Mouse (Mus musculus) midbrain, embryonic 11.5 days (tissue): Measurements from ENCODE around the gene Sgms1. TPM values are rescaled to one million over a fixed set of nuclear protein-coding genes. Genes with fewer than 3 reads are reported as not detected.

ENCODE experiments used
- ATAC-seq: fragments of 200-750 bp; cut with Nextera tagmentation; 2 replicates; pipeline ENCODE4 v1.8.0; 2017; ENCODE audit warnings: moderate TSS enrichment, moderate library complexity; ENCODE audit not compliant: low FRiP score
- DNase-seq: peaks from one replicate; pipeline ENCODE4 v3.0.0; 2015; ENCODE audit warnings: low spot score; ENCODE audit errors: missing footprints
- H3K27ac ChIP-seq: fragments of 300-500 bp; sonication (generic); 2 replicates; pipeline ENCODE4 v1.5.1; 2014; ENCODE audit warnings: low read depth, low read length
- H3K27me3 ChIP-seq: fragments of 300-500 bp; sonication (generic); 2 replicates; pipeline ENCODE4 v1.6.1; 2014; ENCODE audit warnings: mild to moderate bottlenecking, low read length, moderate library complexity, mixed read lengths; ENCODE audit not compliant: control insufficient read depth, insufficient read depth
- H3K36me3 ChIP-seq: fragments of 300-500 bp; sonication (generic); 2 replicates; pipeline ENCODE4 v1.6.1; 2014; ENCODE audit warnings: mild to moderate bottlenecking, low read length, moderate library complexity, mixed read lengths; ENCODE audit not compliant: control insufficient read depth, insufficient read depth
- H3K4me1 ChIP-seq: fragments of 300-500 bp; sonication (generic); 2 replicates; pipeline ENCODE4 v1.6.1; 2014; ENCODE audit warnings: low read length; ENCODE audit not compliant: control insufficient read depth, insufficient read depth
- H3K4me2 ChIP-seq: fragments of 300-500 bp; sonication (generic); 2 replicates; pipeline ENCODE4 v1.6.1; 2014; ENCODE audit warnings: mild to moderate bottlenecking, moderate library complexity
- H3K4me3 ChIP-seq: fragments of 300-500 bp; sonication (generic); 2 replicates; pipeline ENCODE4 v1.5.1; 2014; ENCODE audit warnings: low read depth, low read length
- H3K9ac ChIP-seq: fragments of 300-500 bp; sonication (generic); 2 replicates; pipeline ENCODE4 v1.6.1; 2014; ENCODE audit warnings: low read length
- H3K9me3 ChIP-seq: fragments of 300-500 bp; sonication (generic); 2 replicates; pipeline ENCODE4 v1.6.1; 2016; ENCODE audit warnings: low read length; ENCODE audit not compliant: control insufficient read depth
- WGBS: fragments of 180-500 bp; shearing (Covaris S2); extraction: QIAGEN DNeasy Blood & Tissue Kit; methylation state at CpG from one replicate; pipeline ENCODE4 v1.1.7; 2014; 5-methylcytosine and 5-hydroxymethylcytosine counted together
- polyA plus RNA-seq: library from polyadenylated mRNA; unstranded; fragments of >200 nt; fragmentation: Nextera tagmentation; extraction: Ambion mirVana; gene quantifications from 2 replicates; pipeline ENCODE4 v1.2.1, GENCODE M21; 2014

The Sgms1 gene
- polyA plus RNA-seq, 1 experiment from 2014 or later: 10.1 TPM

DNA sequence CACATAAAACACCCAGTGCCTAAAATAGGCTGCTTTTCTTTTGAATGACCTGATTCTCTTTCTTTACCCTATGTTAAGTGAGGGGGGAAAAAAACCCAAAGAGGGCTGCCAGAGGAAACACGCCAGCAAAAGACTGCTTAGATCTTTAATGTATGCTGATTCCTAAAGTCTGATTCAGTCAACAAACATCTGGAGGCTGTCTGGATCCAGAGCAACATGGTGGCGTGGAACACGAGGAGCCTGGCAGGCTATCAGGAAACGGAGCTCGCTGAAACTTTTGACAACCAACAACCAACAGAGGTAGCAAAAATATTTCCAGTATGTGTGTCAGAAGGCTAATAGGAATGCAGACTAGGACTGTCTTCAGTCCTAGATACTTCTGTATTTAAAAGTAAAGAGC is 158.7 kb downstream of the Sgms1 start:
- Histone ChIP-seq H3K27ac (no peak overlapping the region), H3K27me3 (no peaks in the 10 kb centered on the region), H3K9ac (no peak overlapping the region), H3K4me3 (no peak overlapping the region), H3K36me3 (no peaks in the 10 kb centered on the region), H3K4me2 (no peak overlapping the region), H3K4me1 (no peaks in the 10 kb centered on the region), H3K9me3 (no peaks in the 10 kb centered on the region)
- DNase-seq (no peak), ATAC-seq (no peak)
- 77% methylated on average over 5 of the region's 5 CpGs for WGBS

GRCm38 (mm10) chr19:32230301-32230700 is 159.2 kb downstream of the Sgms1 start:
- no peaks in the 10 kb centered on the region for H3K27me3 ChIP-seq
- H3K36me3 ChIP-seq: no peaks in the 10 kb centered on the region
- DNase-seq: no peak
- H3K4me3 ChIP-seq: no peak overlapping the region
- no peak overlapping the region for H3K9ac ChIP-seq
- H3K4me1 ChIP-seq: no peaks in the 10 kb centered on the region
- ATAC-seq: no peak
- WGBS: 84% methylated on average over 5 of the region's 5 CpGs
- no peaks in the 10 kb centered on the region for H3K9me3 ChIP-seq
- no peak overlapping the region for H3K4me2 ChIP-seq
- H3K27ac ChIP-seq: no peak overlapping the region

DNA sequence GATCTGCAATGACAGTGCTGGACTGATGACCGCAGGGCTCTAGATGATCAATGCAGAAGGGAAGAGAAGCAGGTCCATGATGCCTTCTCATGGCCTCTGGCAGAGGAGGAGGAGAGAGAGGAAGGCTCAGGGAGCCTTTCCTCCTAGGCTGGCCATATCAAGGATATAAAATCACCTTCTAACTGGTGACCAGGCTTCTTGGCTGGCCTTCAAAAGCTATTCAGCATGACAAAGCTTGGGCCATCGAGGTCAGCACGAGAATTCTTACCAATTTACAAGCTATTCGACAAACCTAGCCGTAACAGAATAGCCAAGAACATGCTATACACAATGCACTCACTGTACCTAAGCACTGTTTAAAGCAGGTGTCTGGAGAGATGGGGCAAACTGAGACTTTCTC is 159.7 kb downstream of the Sgms1 start:
- 88% methylated on average over 5 of the region's 5 CpGs for WGBS
- Histone ChIP-seq H3K27ac (no peak overlapping the region), H3K4me1 (no peaks in the 10 kb centered on the region), H3K36me3 (no peaks in the 10 kb centered on the region), H3K4me2 (no peak overlapping the region), H3K27me3 (no peaks in the 10 kb centered on the region), H3K9ac (no peak overlapping the region), H3K4me3 (no peak overlapping the region), H3K9me3 (no peaks in the 10 kb centered on the region)
- ATAC-seq: no peak
- no peak for DNase-seq

- H3K4me2 ChIP-seq: no peak overlapping the region
- H3K9me3 ChIP-seq: no peaks in the 10 kb centered on the region
- no peaks in the 10 kb centered on the region for H3K36me3 ChIP-seq
- no peak overlapping the region for H3K27ac ChIP-seq
- no peak for DNase-seq
- H3K4me3 ChIP-seq: no peak overlapping the region
- H3K27me3 ChIP-seq: no peaks in the 10 kb centered on the region
- no peaks in the 10 kb centered on the region for H3K4me1 ChIP-seq
- H3K9ac ChIP-seq: no peak overlapping the region
- WGBS: 98% methylated on average over 2 of the region's 2 CpGs
- no peak for ATAC-seq
Observed at GRCm38 (mm10) chr19:32227175-32227574, 162.3 kb downstream of the Sgms1 start.

- ATAC-seq (no peak), DNase-seq (no peak)
- H3K36me3 ChIP-seq: no peaks in the 10 kb centered on the region
- no peak overlapping the region for H3K27ac ChIP-seq
- WGBS: 75% methylated on average over 9 of the region's 9 CpGs
- no peak overlapping the region for H3K4me2 ChIP-seq
- H3K9ac ChIP-seq: no peak overlapping the region
- H3K4me3 ChIP-seq: no peak overlapping the region
- no peaks in the 10 kb centered on the region for H3K4me1 ChIP-seq
- no peaks in the 10 kb centered on the region for H3K9me3 ChIP-seq
- no peaks in the 10 kb centered on the region for H3K27me3 ChIP-seq
Observed at GRCm38 (mm10) chr19:32225097-32225490, 164.4 kb downstream of the Sgms1 start.

GRCm38 (mm10) chr19:32224318-32225096 is 165.0 kb downstream of the Sgms1 start:
- H3K9ac ChIP-seq: no peak overlapping the region
- no peak overlapping the region for H3K27ac ChIP-seq
- H3K27me3 ChIP-seq: no peaks in the 10 kb centered on the region
- no peaks in the 10 kb centered on the region for H3K36me3 ChIP-seq
- no peaks in the 10 kb centered on the region for H3K4me1 ChIP-seq
- WGBS: 87% methylated on average over 2 of the region's 2 CpGs
- ATAC-seq (no peak), DNase-seq (no peak)
- H3K9me3 ChIP-seq: no peaks in the 10 kb centered on the region
- H3K4me2 ChIP-seq: no peak overlapping the region
- H3K4me3 ChIP-seq: no peak overlapping the region

- no peak overlapping the region for H3K27ac ChIP-seq
- DNase-seq (no peak), ATAC-seq (no peak)
- no peaks in the 10 kb centered on the region for H3K27me3 ChIP-seq
- no peaks in the 10 kb centered on the region for H3K4me1 ChIP-seq
- no peaks in the 10 kb centered on the region for H3K9me3 ChIP-seq
- H3K4me3 ChIP-seq: no peak overlapping the region
- no peak overlapping the region for H3K4me2 ChIP-seq
- no peaks in the 10 kb centered on the region for H3K36me3 ChIP-seq
- WGBS: 61% methylated on average over 3 of the region's 3 CpGs
- H3K9ac ChIP-seq: no peak overlapping the region
Observed at GRCm38 (mm10) chr19:32223751-32224174, 165.8 kb downstream of the Sgms1 start.

DNA sequence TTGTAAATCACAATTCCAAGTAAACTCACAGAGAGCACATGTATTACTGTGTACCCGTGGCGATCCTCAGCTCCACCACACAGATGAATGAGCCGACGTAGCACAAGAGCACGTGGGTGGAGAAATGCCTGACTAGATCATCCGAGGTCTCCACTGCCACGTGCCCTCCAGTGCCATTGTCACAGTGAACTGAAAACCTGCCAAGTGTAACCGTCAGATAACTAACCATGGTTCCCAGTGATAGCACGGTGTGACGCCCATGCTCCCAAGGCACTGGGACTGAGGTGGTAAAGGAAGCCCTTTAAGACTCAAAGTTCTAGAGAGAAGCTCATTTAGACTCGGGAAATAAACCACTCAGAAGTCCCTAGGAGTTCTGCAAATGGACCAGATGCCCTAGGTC is 167.4 kb downstream of the Sgms1 start:
- no peaks in the 10 kb centered on the region for H3K9me3 ChIP-seq
- WGBS: 91% methylated on average over 11 of the region's 11 CpGs
- H3K4me3 ChIP-seq: no peak overlapping the region
- DNase-seq (no peak), ATAC-seq (no peak)
- no peaks in the 10 kb centered on the region for H3K36me3 ChIP-seq
- no peak overlapping the region for H3K4me2 ChIP-seq
- H3K27me3 ChIP-seq: no peaks in the 10 kb centered on the region
- no peak overlapping the region for H3K9ac ChIP-seq
- no peak overlapping the region for H3K27ac ChIP-seq
- no peaks in the 10 kb centered on the region for H3K4me1 ChIP-seq

DNA sequence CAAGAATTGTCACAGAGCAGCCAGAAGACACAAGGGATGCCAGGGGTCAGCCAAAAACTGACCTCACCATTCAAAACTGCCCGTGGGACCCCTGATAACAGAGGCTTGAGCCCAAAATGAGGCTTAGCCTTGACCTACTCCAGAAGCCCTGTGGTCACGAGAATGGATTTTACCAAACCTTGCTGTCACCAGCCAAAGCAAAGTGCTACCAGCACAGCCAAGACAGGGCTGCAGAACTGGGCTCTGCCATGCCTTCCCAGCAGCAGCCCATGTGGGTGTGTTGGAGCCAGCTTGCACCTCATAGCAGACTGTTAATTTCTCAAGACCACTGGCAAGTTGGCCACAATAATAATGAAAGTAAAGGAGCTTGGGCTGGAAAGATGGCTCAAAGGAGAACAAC is 168.5 kb downstream of the Sgms1 start:
- ATAC-seq: no peak
- H3K27ac ChIP-seq: no peak overlapping the region
- H3K9me3 ChIP-seq: no peaks in the 10 kb centered on the region
- H3K27me3 ChIP-seq: no peaks in the 10 kb centered on the region
- no peak overlapping the region for H3K4me2 ChIP-seq
- H3K4me3 ChIP-seq: no peak overlapping the region
- H3K9ac ChIP-seq: no peak overlapping the region
- no peaks in the 10 kb centered on the region for H3K4me1 ChIP-seq
- WGBS: 44% methylated on average over 2 of the region's 2 CpGs
- no peaks in the 10 kb centered on the region for H3K36me3 ChIP-seq
- no peak for DNase-seq
